Mouse (Mus musculus): ENCODE measurements around the gene Caskin1.

The Caskin1 gene

DNA sequence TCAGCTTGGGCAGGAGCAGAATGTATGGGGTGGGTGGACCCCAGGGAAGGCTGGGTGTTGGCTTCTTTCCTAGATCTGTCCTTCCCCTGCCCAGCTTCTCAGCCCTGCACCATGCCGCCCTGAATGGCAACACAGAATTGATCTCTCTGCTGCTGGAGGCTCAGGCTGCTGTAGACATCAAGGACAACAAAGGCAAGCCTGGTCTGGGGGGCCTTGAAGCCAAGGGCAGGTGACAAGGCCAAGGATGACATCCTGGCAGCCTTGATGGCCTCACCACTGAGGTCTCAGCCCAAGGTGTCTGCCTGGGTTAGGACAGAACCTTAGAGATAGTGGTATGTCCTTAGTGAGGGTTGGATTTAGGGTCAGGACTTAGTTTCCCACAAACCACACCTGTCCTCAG lies 7.6 kb downstream of the Caskin1 start:
- ChIA-PET CTCF (interaction anchor here in 2 of 4 experiments (1.0 to 1.9 kb wide), 4 partner anchors 9 to 160 kb away, joined by 3 to 13 read pairs (median 7); no protein-coding TSS in a partner anchor), POLR2A (interaction anchor here in 2 of 4 experiments (1.7 to 2.8 kb wide), 4 partner anchors 11 to 32 kb away, joined by 6 to 27 read pairs (median 14); partner anchors contain the start of genes Traf7 (in 2 of the 2) and Mlst8 (in 1 of the 2))

DNA sequence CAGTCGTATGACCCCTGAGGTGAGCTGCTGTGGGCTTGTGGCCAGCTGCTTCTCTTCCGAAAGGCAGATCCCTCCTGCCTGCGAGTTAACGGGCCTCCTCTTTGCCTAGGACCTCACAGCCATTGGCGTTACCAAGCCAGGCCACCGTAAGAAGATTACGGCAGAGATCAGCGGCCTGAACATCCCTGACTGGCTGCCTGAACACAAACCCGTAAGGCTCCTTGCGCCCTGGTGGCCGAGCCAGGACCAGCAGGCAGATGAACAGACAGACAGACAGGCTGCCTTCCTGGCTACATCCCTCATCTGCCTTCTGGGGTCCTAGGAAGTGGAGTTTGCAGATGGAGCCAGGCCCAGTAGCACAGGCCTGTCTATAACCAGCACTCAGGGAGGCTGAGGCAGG lies 13.8 kb downstream of the Caskin1 start:
- ChIA-PET CTCF (interaction anchor here in 2 of 4 experiments (0.6 to 3.8 kb wide), 6 partner anchors 11 to 130 kb away, joined by 3 to 20 read pairs (median 4); partner anchors contain the start of genes Nthl1 (in 1 of the 2) and Tsc2 (in 1 of the 2)), POLR2A (interaction anchor here in 3 of 4 experiments (0.8 to 16.1 kb wide), 11 partner anchors 11 to 251 kb away, joined by 3 to 356 read pairs (median 4); partner anchors contain the start of genes Traf7 (in 3 of the 3), Hs3st6 (in 1 of the 3), Mlst8 (in 1 of the 3) and Pkd1 (in 1 of the 3))

DNA sequence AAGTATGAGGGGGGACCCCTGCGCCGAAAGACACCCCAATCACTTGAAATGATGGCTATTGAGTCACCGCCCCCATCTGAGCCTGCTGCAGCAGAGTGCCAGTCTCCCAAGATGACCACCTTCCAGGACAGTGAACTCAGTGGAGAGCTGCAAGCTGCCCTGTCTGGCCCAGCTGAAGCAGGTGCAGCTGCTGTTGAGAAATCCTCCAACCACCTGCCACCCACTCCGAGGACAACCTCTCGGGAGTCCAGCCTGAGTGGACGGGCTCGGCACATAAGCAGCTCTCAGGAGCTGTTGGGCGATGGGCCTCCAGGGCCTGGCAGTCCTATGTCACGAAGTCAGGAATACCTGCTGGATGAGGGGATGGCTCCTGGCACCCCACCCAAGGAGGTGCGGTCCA lies 15.7 kb downstream of the Caskin1 start:
- ChIA-PET CTCF (interaction anchor here in 3 of 4 experiments (0.7 to 3.8 kb wide), 7 partner anchors 9 to 144 kb away, joined by 3 to 20 read pairs (median 6); partner anchors contain the start of gene Mlst8 (in 2 of the 3)), POLR2A (interaction anchor here (0.5 to 16.1 kb wide), 18 partner anchors 9 to 90 kb away, joined by 3 to 356 read pairs (median 5); partner anchors contain the start of genes Traf7 (in 3 of the 4), Mlst8 (in 2 of the 4), Bricd5 (in 1 of the 4) and Pkd1 (in 1 of the 4))

DNA sequence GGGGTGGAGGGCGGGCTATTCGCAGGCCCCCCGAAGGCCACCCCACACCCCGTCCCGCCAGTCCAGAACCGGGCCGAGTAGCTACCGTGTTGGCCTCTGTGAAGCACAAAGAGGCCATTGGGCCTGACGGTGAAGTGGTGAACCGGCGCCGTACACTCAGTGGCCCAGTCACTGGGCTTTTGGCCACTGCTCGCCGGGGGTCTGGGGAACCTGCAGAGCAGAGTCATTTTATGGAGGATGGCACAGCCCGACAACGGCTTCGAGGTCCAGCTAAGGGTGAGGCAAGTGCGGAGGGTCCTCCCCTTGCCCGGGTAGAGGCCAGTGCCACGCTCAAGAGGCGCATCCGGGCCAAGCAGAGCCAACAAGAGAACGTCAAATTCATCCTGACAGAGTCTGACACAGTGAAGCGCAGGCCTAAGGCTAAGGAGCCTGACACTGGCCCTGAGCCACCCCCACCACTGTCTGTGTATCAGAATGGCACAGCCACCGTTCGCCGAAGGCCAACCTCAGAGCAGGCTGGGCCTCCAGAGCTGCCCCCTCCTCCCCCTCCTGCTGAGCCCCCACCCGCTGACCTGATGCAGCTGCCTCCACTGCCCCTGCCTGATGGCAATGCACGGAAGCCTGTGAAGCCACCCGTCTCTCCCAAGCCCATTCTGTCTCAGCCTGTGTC lies 17.0 kb downstream of the Caskin1 start:
- POLR2A ChIA-PET, result interaction anchor here (0.6 to 16.1 kb wide), 38 partner anchors 8 to 253 kb away, joined by 3 to 356 read pairs (median 5); partner anchors contain the start of genes Pkd1 (in 3 of the 4), Traf7 (in 3 of the 4), Mlst8 (in 2 of the 4) and Nthl1 (in 2 of the 4)
- CTCF ChIA-PET, result interaction anchor here (0.6 to 2.4 kb wide), 16 partner anchors 8 to 229 kb away, joined by 3 to 13 read pairs (median 4); partner anchors contain the start of gene Mlst8 (in 2 of the 4)

DNA sequence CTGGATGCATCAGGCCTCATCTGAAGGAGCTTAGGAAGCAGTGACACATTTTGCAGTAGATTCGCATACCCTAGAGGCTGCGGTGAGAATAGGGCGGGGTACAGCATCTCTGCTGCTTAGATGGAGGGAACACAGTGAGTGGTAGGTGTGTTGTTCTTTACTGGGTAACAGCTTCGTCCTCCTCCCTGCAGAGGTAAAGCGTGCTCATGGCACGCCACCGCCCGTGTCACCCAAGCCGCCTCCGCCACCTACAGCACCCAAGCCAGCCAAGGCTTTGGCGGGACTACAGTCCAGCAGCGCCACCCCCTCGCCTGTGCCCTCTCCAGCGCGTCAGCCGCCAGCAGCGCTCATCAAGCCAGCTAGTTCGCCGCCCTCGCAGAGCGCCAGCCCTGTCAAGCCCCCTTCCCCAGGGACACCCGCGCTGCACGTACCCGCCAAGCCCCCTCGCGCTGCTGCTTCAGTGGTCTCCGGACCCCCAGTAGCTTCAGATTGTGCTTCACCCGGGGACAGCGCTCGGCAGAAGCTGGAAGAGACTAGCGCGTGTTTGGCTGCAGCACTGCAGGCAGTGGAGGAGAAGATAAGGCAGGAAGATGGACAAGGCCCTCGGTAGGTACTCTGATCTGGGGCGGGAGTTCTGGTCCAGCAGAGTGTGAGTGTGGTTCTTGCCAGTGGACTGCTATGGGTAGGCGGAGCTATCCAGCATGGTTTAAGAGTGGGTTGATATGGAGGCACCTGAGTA lies 18.1 kb downstream of the Caskin1 start:
- ChIA-PET POLR2A (interaction anchor here (0.6 to 16.1 kb wide), 54 partner anchors 8 to 252 kb away, joined by 3 to 356 read pairs (median 4); partner anchors contain the start of genes Mlst8 (in 4 of the 4), Pkd1 (in 3 of the 4), Traf7 (in 3 of the 4) and Nthl1 (in 2 of the 4)), CTCF (interaction anchor here (0.6 to 1.8 kb wide), 21 partner anchors 8 to 228 kb away, joined by 3 to 11 read pairs (median 3); partner anchors contain the start of genes Traf7 (in 2 of the 4), Mlst8 (in 1 of the 4) and Pkd1 (in 1 of the 4))

DNA sequence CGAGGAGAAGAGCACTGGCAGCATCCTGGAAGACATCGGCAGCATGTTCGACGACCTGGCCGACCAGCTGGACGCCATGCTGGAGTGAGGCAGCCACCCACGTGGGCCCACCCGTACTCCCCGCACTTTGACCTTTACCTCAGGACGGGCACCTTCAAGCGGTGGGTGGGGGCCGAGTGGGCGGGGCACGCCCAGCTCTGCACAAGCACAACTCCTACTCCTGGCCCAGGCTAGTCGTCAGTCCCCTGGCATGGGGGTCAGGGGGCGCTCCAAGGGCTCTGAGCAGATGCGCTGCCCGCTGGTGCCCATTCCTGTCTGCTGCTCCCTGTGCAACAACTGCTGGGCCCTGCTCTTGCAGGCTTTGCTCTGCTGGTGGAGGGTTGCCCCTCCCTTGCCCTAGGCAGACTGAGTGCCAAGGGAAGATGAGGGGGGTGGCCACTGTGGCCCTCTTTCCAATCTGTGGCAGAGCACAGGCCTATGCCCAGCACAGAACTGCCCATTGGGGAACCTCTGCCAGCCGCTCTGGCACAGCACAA lies 18.8 kb downstream of the Caskin1 start:
- ChIA-PET POLR2A (interaction anchor here (0.6 to 16.1 kb wide), 34 partner anchors 9 to 229 kb away, joined by 3 to 356 read pairs (median 4); partner anchors contain the start of genes Mlst8 (in 4 of the 4), Traf7 (in 3 of the 4), Abca3 (in 1 of the 4) and Msrb1 (in 1 of the 4)), CTCF (interaction anchor here (0.8 to 1.8 kb wide), 11 partner anchors 12 to 42 kb away, joined by 3 to 11 read pairs (median 5); partner anchors contain the start of genes Traf7 (in 2 of the 4), Mlst8 (in 1 of the 4) and Pkd1 (in 1 of the 4))

DNA sequence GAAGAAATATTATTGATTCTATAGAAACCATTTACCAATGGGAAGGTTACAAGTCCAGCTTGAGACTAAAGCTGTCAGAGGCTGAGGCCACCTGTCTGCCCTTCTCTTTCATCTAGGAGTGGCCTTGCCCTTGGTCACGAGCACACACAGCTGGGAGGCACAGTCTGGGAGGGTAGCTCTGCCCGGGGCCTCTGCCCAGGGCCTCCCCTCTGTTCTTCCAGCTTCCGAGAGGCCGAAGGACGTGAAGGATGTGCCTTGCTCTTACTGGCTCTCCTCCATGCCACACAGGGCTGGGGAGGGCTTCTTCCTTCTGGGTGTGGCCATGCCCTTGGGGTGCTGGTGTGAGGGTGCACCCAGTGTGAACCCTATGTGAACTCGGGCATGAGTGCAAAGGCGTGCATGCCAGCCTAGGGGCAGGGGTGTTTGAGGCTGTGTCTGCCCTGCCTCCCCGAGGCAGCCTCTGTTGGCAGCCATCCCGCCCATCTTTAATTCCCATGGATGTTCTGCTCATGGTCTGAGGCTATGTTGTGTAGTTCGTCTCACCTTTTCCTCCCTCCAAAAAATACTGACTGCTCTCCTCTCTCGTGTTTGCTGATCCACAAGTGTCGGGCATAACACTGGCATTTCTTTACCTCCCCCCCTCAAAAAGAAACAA lies 19.5 kb downstream of the Caskin1 start:
- POLR2A ChIA-PET, result interaction anchor here in 3 of 4 experiments (0.5 to 16.1 kb wide), 16 partner anchors 8 to 697 kb away, joined by 3 to 356 read pairs (median 4); partner anchors contain the start of genes Traf7 (in 3 of the 3), Abca3 (in 1 of the 3), Mlst8 (in 1 of the 3) and Pkd1 (in 1 of the 3)

DNA sequence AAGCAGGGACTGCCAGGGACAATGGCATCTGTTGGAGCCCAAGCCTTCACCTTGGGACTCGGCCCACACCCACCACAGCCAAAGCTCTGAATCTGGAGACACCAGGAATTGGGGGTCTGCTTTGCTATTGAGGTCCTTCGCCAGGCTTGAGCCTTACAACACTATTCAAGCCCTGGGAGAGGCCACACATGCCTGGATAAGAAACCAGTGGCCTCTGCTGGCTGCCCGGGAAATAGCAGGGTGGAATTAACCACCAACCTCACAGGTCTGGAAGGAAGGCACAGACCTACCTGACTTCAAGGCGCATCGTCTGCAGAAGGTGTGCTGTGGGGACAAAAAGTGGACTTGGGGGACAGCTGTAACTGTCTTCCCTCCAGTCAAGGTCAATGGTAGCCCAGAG lies 25.2 kb downstream of the Caskin1 start:
- CTCF ChIA-PET, result interaction anchor here (0.5 to 3.7 kb wide), 25 partner anchors 9 to 659 kb away, joined by 3 to 20 read pairs (median 4); partner anchors contain the start of genes Mlst8 (in 2 of the 4), Traf7 (in 2 of the 4), E4f1 (in 1 of the 4) and Pgp (in 1 of the 4)
- POLR2A ChIA-PET, result interaction anchor here in 3 of 4 experiments (0.9 to 16.1 kb wide), 18 partner anchors 9 to 116 kb away, joined by 3 to 356 read pairs (median 6); partner anchors contain the start of genes Traf7 (in 3 of the 3), Mlst8 (in 2 of the 3), Pkd1 (in 1 of the 3) and Rnps1 (in 1 of the 3)

More for the DNA sequence above, 19.5 kb downstream of the Caskin1 start:
- CTCF ChIA-PET, result interaction anchor here in 3 of 4 experiments (1.0 to 1.6 kb wide), 5 partner anchors 13 to 29 kb away, joined by 3 to 8 read pairs (median 5); partner anchors contain the start of genes Traf7 (in 2 of the 3) and Mlst8 (in 1 of the 3)

DNA sequence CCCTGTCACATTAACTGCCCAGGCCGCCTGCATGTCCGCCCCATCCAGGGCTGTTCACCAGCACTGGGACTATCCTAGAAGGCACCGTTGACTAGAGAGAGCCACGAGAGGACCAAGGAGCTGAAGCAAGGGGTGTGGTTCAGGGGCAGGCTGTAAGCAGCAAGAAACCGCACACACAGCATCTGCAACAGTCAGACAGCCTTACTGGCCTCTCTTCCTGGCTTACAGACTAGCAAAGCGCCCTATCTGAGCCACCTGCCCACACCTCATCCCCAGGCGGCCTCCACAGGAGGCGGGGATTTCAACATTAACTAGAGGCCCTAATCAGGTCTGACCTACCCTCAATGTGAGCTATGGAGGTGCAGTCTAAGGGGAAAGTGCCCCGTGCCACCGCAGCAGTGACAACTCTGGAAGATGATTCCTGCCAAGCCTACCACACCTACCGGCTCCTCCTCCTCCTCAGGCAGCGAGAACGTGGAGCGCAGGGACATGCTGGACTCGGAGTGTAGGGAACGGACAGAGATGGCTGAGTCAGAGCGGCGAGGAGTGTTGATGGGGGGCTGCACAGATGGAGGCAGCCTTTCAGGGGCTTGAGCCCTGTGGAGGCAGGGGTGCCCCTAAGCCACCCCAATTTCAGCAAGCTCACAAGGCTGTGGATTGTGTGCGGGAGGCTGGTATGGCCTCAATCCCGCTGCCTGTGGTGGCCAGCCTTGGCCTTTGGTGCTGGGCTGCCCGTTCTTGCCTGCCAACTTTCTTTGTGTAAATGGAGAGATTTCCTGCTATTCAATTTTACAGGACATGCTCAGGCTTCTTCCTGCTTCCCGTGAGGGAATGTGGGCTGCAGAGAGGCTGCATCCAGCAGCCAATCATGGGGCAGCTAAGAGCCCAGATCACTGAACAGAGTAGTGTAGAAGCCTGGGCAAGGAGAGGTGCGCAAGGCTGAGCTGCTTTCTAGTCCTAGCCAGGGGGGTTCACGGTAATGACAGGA lies 26.2 kb downstream of the Caskin1 start:
- CTCF ChIA-PET, result interaction anchor here (0.5 to 3.7 kb wide), 20 partner anchors 8 to 215 kb away, joined by 3 to 20 read pairs (median 4); partner anchors contain the start of genes Mlst8 (in 3 of the 4), Traf7 (in 2 of the 4), E4f1 (in 1 of the 4) and Pgp (in 1 of the 4)

DNA sequence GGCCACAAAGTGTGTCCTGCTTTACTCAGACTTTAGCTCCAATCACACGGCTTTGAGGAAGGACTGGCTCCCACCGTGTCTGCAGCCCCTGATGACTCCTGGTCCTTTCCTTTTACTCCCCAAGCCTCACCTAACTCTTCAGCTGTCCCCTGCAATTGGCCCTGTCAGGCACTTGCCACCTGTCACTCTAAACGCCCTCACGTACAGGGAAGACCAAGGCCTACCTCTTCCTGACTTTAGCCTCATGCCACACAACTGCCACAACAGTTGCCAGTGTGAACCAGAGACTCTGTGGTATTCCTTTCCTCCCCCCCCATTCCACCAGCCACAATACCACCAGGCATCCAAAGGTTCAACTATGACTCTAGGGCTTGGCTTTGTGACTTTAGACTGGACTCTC lies 32.0 kb downstream of the Caskin1 start:
- POLR2A ChIA-PET, result interaction anchor here in 2 of 4 experiments (1.3 to 13.1 kb wide), 3 partner anchors 11 to 42 kb away, joined by 3 to 356 read pairs (median 6); partner anchors contain the start of gene Mlst8 (in 2 of the 2)

More for the DNA sequence above, 26.2 kb downstream of the Caskin1 start:
- POLR2A ChIA-PET, result interaction anchor here (0.6 to 16.1 kb wide), 22 partner anchors 9 to 100 kb away, joined by 3 to 356 read pairs (median 5); partner anchors contain the start of genes Mlst8 (in 3 of the 4), Traf7 (in 3 of the 4), Rnps1 (in 2 of the 4) and Pkd1 (in 1 of the 4)

DNA sequence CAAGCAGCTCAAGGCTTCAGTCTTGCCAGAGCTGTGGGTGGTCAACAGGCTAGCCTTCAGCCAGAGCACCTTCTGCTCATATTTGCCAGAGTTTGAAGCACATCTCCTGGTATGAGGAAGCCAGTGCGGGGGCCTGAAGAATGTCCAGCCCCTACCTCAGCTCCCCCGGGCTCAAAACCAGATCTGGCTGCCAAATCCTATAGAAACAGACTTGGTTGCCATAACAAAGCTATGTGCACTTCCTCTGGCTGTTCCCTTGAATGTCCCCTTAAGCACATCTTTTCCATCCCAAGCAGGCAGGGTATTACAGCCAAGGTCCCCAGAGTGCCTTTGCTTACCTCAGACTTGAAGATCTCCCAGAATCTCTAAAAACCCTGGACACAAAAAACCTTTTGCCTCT lies 36.3 kb downstream of the Caskin1 start:
- CTCF ChIA-PET, result interaction anchor here in 3 of 4 experiments (0.9 to 1.6 kb wide), 3 partner anchors 46 to 104 kb away, joined by 4 to 5 read pairs (median 4); partner anchors contain the start of gene Mlst8 (in 2 of the 3)

More for the DNA sequence above, 32.0 kb downstream of the Caskin1 start:
- CTCF ChIA-PET, result no interaction called here

DNA sequence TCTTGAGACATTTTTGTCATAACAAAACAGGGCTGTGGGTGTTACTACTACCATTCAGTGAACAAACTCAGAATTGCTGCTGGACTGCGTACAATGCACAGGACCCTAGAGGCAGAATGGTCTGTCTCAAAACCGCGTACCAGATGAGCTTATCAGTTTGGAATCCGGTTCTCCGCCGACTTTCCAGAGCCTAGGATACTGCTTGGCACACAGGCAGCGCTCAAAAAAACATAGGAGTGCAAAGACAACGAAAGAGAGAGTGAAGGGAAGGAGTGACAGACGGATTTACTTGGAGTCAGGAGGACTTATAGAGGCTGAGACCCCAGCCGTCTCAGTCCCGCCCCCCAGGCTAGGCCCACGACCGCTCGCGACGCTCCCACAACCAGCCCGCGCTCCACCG lies 38.9 kb downstream of the Caskin1 start:
- POLR2A ChIA-PET, result interaction anchor here (0.5 to 13.1 kb wide), 330 partner anchors 8 to 1541 kb away, joined by 3 to 396 read pairs (median 6); partner anchors contain the start of genes Abca3 (in 4 of the 4), Mlst8 (in 4 of the 4), Bricd5 (in 3 of the 4) and Ccnf (in 3 of the 4)

More for the DNA sequence above, 36.3 kb downstream of the Caskin1 start:
- POLR2A ChIA-PET, result interaction anchor here (0.5 to 13.1 kb wide), 23 partner anchors 11 to 192 kb away, joined by 3 to 396 read pairs (median 6); partner anchors contain the start of genes Mlst8 (in 2 of the 4), Pkd1 (in 2 of the 4), Zfp598 (in 2 of the 4) and Bricd5 (in 1 of the 4)

DNA sequence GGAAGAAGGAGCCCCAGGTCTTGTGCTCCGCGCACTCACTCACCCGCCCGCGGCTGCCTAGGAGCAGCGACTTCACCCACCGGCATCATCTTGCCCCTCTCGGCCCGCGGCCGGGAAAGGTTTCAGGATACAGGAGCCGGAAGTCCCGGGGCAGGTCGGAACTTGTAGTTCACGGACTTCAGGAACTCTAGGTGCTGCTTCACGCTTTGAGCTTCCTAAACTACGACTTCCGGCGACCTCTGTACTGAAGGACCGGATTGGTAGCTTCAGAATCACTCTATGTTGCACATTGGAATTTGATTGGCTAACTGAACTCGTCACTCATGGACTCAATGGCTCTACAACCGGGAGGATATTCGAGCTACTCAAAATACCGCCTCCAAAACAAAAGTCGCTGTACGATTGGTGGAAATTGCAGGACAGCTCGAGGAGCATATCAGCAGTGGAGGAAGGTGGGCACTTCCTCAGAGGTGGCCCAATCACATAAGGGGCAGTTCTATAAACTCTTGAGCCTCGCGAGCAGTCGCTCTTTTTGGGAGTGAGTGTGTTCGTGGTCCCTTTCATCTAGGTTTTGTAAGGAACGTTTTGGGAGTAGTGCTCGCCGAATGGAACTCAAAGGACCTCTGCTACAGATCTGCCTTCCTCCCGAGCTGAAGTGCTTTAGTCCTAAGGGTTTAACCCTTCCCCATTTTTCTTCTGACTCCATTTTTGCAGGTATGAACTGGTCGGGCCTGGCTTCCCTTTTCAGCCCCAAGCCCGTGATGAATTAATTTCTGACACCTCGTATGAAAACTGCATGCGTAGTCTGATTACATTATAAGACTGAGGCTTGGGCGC lies 39.5 kb downstream of the Caskin1 start, which contains the start of gene Traf7:
TSS of gene Traf7 (minus strand) at position 216 of the 837 bp plus-strand sequence.
- ChIA-PET POLR2A (interaction anchor here (0.5 to 13.1 kb wide), 337 partner anchors 8 to 1540 kb away, joined by 3 to 396 read pairs (median 5); partner anchors contain the start of genes Abca3 (in 4 of the 4), Mlst8 (in 4 of the 4), Bricd5 (in 3 of the 4) and Ccnf (in 3 of the 4)), CTCF (interaction anchor here (0.5 to 3.0 kb wide), 27 partner anchors 10 to 197 kb away, joined by 3 to 32 read pairs (median 4); partner anchors contain the start of genes Mlst8 (in 4 of the 4), Pkd1 (in 1 of the 4) and Rnps1 (in 1 of the 4))

More for the DNA sequence above, 38.9 kb downstream of the Caskin1 start:
- CTCF ChIA-PET, result interaction anchor here (0.5 to 3.0 kb wide), 25 partner anchors 11 to 363 kb away, joined by 3 to 32 read pairs (median 4); partner anchors contain the start of genes Mlst8 (in 4 of the 4), Pkd1 (in 1 of the 4) and Rnps1 (in 1 of the 4)

Data from embryonic stem cell, embryonic (primary cell).